Mouse (Mus musculus): ENCODE measurements at regions not wholly inside any gene's neighbourhood (a gene's known extent, or its start where the extent isn't known, plus 50 kb on each side); places are given as distances from the start of the nearest gene placed in this dataset.

GRCm38 (mm10) chr1:137738157-137738851 is 437.2 kb downstream of the Ptprc start:
- Histone ChIP-seq H3K36me3 (ENCODE audit: control insufficient read depth in 1 of 2, insufficient read depth in 2 of 2, low read length in 2 of 2) (no peaks in the 10 kb centered on the region), H3K79me2 (ENCODE audit: control insufficient read depth, insufficient read depth, low read length, poor library complexity) (no peaks in the 10 kb centered on the region), H3K27me3 (ENCODE audit: control insufficient read depth in 1 of 2, insufficient read depth in 2 of 2, low read length in 2 of 2) (no peaks in the 10 kb centered on the region), H3K27ac (ENCODE audit: control insufficient read depth, low read depth, low read length) (no peak overlapping the region), H3K9ac (ENCODE audit: control insufficient read depth, low read depth, low read length, poor library complexity, severe bottlenecking) (no peak overlapping the region), H3K4me3 (ENCODE audit: control insufficient read depth in 1 of 2, insufficient read depth in 1 of 2, low read depth in 2 of 2, low read length in 2 of 2) (no peak overlapping the region), H3K9me3 (replicated peaks; ENCODE audit: insufficient read depth, low read length) (no peaks in the 10 kb centered on the region), H3K4me1 (ENCODE audit: control insufficient read depth in 1 of 2, insufficient read depth in 2 of 2, low read length in 2 of 2) (no peaks in the 10 kb centered on the region)
- no peak for DNase-seq (ENCODE audit: low read depth, low spot score)
- no peak for TF ChIP-seq HCFC1 (IDR thresholded peaks at IDR 0.05; ENCODE audit: low read depth, low read length)
- TF ChIP-seq MYC (IDR thresholded peaks at IDR 0.05; ENCODE audit: low read depth, low read length): no peak
- TF ChIP-seq POLR2A (IDR thresholded peaks at IDR 0.05; ENCODE audit: control insufficient read depth in 1 of 2, insufficient read depth in 1 of 2, low read depth in 1 of 2, low read length in 2 of 2, poor library complexity in 1 of 2): no peak
- TF ChIP-seq POLR2AphosphoS5 (IDR thresholded peaks at IDR 0.05; ENCODE audit: borderline replicate concordance, low read depth, low read length): no peak
- TF ChIP-seq JUND (IDR thresholded peaks at IDR 0.05; ENCODE audit: low read depth, low read length): no peak
- TF ChIP-seq E2F4 (IDR thresholded peaks at IDR 0.05; ENCODE audit: borderline replicate concordance, low read depth, low read length): no peak
- no peak for TF ChIP-seq RCOR1 (IDR thresholded peaks at IDR 0.05; ENCODE audit: low read depth, low read length)
- no peak for TF ChIP-seq MYB (IDR thresholded peaks at IDR 0.05; ENCODE audit: low read depth, low read length)
- TF ChIP-seq USF2 (IDR thresholded peaks at IDR 0.05; ENCODE audit: borderline replicate concordance in 1 of 2, insufficient read depth in 1 of 2, low read depth in 1 of 2, low read length in 2 of 2): no peak
- no peak for TF ChIP-seq ZKSCAN1 (IDR thresholded peaks at IDR 0.05; ENCODE audit: low read depth, low read length)
- TF ChIP-seq SIN3A (IDR thresholded peaks at IDR 0.05; ENCODE audit: low read length): no peak
- TF ChIP-seq CHD2 (IDR thresholded peaks at IDR 0.05; ENCODE audit: low read length): no peak
- no peak for TF ChIP-seq USF1 (IDR thresholded peaks at IDR 0.05; ENCODE audit: low read depth, low read length)

GRCm38 (mm10) chr1:137703882-137704281 is 471.6 kb downstream of the Ptprc start:
- Histone ChIP-seq H3K9me3 (replicated peaks; ENCODE audit: insufficient read depth, low read length) (no peaks in the 10 kb centered on the region), H3K9ac (ENCODE audit: control insufficient read depth, low read depth, low read length, poor library complexity, severe bottlenecking) (no peak overlapping the region), H3K27me3 (ENCODE audit: control insufficient read depth in 1 of 2, insufficient read depth in 2 of 2, low read length in 2 of 2) (no peaks in the 10 kb centered on the region), H3K4me1 (ENCODE audit: control insufficient read depth in 1 of 2, insufficient read depth in 2 of 2, low read length in 2 of 2) (no peaks in the 10 kb centered on the region), H3K4me3 (ENCODE audit: control insufficient read depth in 1 of 2, insufficient read depth in 1 of 2, low read depth in 2 of 2, low read length in 2 of 2) (no peak overlapping the region), H3K27ac (ENCODE audit: control insufficient read depth, low read depth, low read length) (no peak overlapping the region), H3K79me2 (ENCODE audit: control insufficient read depth, insufficient read depth, low read length, poor library complexity) (no peaks in the 10 kb centered on the region), H3K36me3 (ENCODE audit: control insufficient read depth in 1 of 2, insufficient read depth in 2 of 2, low read length in 2 of 2) (no peaks in the 10 kb centered on the region)
- TF ChIP-seq RAD21 (IDR thresholded peaks at IDR 0.05; ENCODE audit: low read depth, low read length) (no peak), ZNF384 (IDR thresholded peaks at IDR 0.05; ENCODE audit: low read depth, low read length) (no peak), GATA1 (IDR thresholded peaks at IDR 0.05; ENCODE audit: low read depth, low read length) (no peak)
- no peak for DNase-seq (ENCODE audit: low read depth, low spot score)

Measured in MEL (cell line).